Mouse (Mus musculus) limb, embryonic 12.5 days (tissue): Measurements from ENCODE around the gene Relb. TPM values are rescaled to one million over a fixed set of nuclear protein-coding genes. Genes with fewer than 3 reads are reported as not detected.

ENCODE experiments used
- ATAC-seq: fragments of 200-750 bp; cut with Nextera tagmentation; 2 replicates; pipeline ENCODE4 v1.8.0; 2017; ENCODE audit warnings: low read depth, moderate TSS enrichment; ENCODE audit not compliant: insufficient number of reproducible peaks, insufficient read depth, low FRiP score, low TSS enrichment
- H3K27ac ChIP-seq: fragments of 300-500 bp; sonication (generic); 2 replicates; pipeline ENCODE4 v1.5.1; 2016; ENCODE audit warnings: mild to moderate bottlenecking, moderate library complexity
- H3K27me3 ChIP-seq: fragments of 300-500 bp; sonication (generic); 2 replicates; pipeline ENCODE4 v1.6.1; 2016; ENCODE audit warnings: mild to moderate bottlenecking, moderate library complexity
- H3K36me3 ChIP-seq: fragments of 300-500 bp; sonication (generic); 2 replicates; pipeline ENCODE4 v1.6.1; 2016; ENCODE audit warnings: mild to moderate bottlenecking, moderate library complexity
- H3K4me1 ChIP-seq: fragments of 300-500 bp; sonication (generic); replicated peaks from 2 replicates; pipeline ENCODE4 v1.6.1; 2016
- H3K4me2 ChIP-seq: fragments of 300-500 bp; sonication (generic); 2 replicates; pipeline ENCODE4 v1.6.1; 2016; ENCODE audit warnings: mild to moderate bottlenecking, moderate library complexity
- H3K4me3 ChIP-seq: fragments of 300-500 bp; sonication (generic); replicated peaks from 2 replicates; pipeline ENCODE4 v1.5.1; 2016; ENCODE audit warnings: mild to moderate bottlenecking
- H3K9ac ChIP-seq: fragments of 300-500 bp; sonication (generic); replicated peaks from 2 replicates; pipeline ENCODE4 v1.6.1; 2016; ENCODE audit warnings: mild to moderate bottlenecking, moderate library complexity
- H3K9me3 ChIP-seq: fragments of 300-500 bp; sonication (generic); 2 replicates; pipeline ENCODE4 v1.6.1; 2016; ENCODE audit warnings: mild to moderate bottlenecking, moderate library complexity
- WGBS: fragments of 180-500 bp; shearing (Covaris S2); methylation state at CpG from one replicate; pipeline ENCODE4 v1.1.7; 2016; 5-methylcytosine and 5-hydroxymethylcytosine counted together
- polyA plus RNA-seq: library from polyadenylated mRNA; unstranded; fragments of >200 nt; fragmentation: Nextera tagmentation; extraction: Ambion mirVana; gene quantifications from 2 replicates; pipeline ENCODE4 v1.2.1, GENCODE M21; 2016

The Relb gene
- polyA plus RNA-seq, 1 experiment from 2014 or later = 7.3 TPM

DNA sequence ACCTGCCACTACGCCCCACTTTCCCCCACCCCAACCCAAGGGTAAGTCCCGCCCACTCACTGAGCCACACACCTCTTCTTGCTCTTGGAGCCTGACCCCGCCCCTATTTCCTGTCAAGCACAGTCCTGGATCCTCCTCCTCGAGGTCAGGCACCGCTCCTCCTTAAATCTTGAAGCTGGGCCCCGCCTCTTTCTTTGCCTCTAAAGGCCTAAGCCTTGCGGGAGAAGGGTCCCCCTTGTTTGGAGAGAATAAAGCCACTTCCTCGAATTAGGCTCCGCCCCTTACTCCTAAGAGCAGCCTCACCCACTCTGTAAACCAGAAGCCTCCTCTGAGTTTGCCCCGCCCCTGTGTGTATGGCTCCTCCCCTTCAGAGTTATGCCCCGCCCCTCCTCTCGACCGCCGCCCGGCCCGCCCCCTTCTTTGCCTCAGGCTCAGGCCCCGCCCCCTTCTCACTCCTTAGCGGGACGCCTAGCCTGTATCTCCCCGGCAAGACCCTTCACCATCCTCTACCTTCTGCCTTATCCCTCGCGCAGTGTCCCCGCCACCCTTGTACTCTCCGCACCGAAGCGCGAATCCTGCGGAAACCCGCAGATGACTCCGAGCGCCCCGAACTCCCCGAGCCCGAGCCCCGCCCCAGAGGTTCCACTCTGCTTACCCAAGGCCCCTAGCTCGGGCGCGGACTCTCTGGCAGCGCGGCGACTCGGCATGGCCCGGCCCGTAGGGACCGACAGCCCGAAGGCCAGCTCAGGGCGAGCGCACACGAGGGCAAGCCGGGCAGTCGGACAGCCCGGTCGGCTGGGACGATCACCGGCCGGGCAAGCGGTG is 490 bp downstream of the Relb start:
- Histone ChIP-seq H3K36me3 (peaks cover 22% of the 10 kb centered on the region), H3K27me3 (no peaks in the 10 kb centered on the region), H3K4me1 (0 out of 2 replicates have a peak, but pooled peaks cover 2% of the 10 kb centered on the region), H3K4me2 (peak overlapping the region; percentile 84), H3K27ac (peak overlapping the region; percentile 80), H3K4me3 (peak overlapping the region; percentile 78), H3K9me3 (no peaks in the 10 kb centered on the region), H3K9ac (peak overlapping the region; percentile 57)
- ATAC-seq = peak; percentile 88
- 1% methylated on average over 57 of the region's 57 CpGs for WGBS

DNA sequence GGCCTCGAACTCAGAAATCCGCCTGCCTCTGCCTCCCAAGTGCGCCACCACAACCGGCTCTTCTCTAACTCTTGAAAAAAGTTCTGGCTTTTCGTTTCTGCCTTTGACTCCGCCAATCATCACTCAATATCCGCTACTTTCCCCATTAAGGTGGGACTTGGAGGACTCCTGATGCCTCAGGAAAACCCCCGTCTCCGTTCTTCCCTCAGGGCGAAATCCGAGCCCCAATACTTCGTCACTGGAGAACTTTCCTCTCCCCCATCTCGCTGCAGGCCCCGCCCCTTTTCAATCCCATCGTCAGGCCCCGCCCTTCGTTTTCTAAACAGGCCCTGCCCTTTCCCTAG is 1.1 kb downstream of the Relb start:
- Histone ChIP-seq H3K27ac (peak overlapping the region; percentile 80), H3K4me1 (0 out of 2 replicates have a peak, but pooled peaks cover 2% of the 10 kb centered on the region), H3K9ac (no peak overlapping the region), H3K36me3 (peaks cover 16% of the 10 kb centered on the region), H3K4me3 (peak overlapping the region; percentile 78), H3K9me3 (no peaks in the 10 kb centered on the region), H3K27me3 (no peaks in the 10 kb centered on the region), H3K4me2 (peak overlapping the region; percentile 84)
- 14% methylated on average over 17 of the region's 17 CpGs for WGBS
- no peak for ATAC-seq

DNA sequence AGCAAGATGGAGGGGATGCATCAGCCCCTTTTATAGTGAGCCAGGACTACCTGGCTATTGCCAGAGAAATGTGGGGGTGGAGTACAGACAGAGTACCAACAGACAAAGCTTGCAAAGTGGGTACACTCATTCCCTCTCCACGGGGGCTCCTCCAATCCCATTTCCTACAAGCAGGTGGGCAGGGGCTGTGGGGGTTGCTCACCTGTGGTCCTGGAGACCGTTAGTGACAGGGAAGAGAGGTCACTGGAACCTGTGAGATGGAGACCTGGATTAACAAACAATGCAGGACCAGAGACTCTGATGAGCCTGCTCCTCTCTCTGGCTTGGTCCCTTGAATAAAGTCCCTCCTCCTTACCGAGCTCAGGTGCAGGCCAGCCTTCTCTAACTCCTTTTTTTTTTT is 1.5 kb downstream of the Relb start:
- H3K9ac ChIP-seq = no peak overlapping the region
- peaks cover 12% of the 10 kb centered on the region for H3K36me3 ChIP-seq
- peak overlapping the region; percentile 84 for H3K4me2 ChIP-seq
- H3K9me3 ChIP-seq = no peaks in the 10 kb centered on the region
- no peak for ATAC-seq
- no peaks in the 10 kb centered on the region for H3K27me3 ChIP-seq
- no peak overlapping the region for H3K27ac ChIP-seq
- 0 out of 2 replicates have a peak, but pooled peaks cover 2% of the 10 kb centered on the region for H3K4me1 ChIP-seq
- H3K4me3 ChIP-seq = peak overlapping the region; percentile 78
- 61% methylated on average over 3 of the region's 3 CpGs for WGBS

DNA sequence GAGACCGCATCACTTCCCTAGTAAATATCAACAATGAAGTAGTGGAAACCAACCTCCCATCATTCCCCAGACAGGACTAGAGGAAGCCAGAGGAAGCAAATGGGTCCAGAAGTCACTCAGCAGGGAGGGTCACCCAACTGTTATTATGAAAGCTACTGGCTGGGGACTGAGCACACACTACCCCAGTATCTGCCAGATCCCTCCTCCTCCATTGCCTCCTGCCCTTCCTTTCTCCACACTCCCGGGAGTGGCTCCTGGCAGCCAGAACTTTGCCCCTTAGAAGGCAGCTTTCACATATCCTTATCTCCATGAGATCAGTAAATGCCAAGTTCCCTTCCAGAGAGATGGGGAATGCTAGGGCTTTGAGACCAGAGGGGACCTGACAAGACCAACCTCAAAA is 5.8 kb downstream of the Relb start:
- H3K4me3 ChIP-seq = no peak overlapping the region
- ATAC-seq = no peak
- H3K4me1 ChIP-seq = 0 out of 2 replicates have a peak, but pooled peaks cover 4% of the 10 kb centered on the region
- H3K27ac ChIP-seq = no peak overlapping the region
- no peak overlapping the region for H3K4me2 ChIP-seq
- peaks cover 20% of the 10 kb centered on the region for H3K27me3 ChIP-seq
- no peak overlapping the region for H3K9ac ChIP-seq
- no peaks in the 10 kb centered on the region for H3K36me3 ChIP-seq
- WGBS = 71% methylated on average over 2 of the region's 2 CpGs
- H3K9me3 ChIP-seq = no peaks in the 10 kb centered on the region

DNA sequence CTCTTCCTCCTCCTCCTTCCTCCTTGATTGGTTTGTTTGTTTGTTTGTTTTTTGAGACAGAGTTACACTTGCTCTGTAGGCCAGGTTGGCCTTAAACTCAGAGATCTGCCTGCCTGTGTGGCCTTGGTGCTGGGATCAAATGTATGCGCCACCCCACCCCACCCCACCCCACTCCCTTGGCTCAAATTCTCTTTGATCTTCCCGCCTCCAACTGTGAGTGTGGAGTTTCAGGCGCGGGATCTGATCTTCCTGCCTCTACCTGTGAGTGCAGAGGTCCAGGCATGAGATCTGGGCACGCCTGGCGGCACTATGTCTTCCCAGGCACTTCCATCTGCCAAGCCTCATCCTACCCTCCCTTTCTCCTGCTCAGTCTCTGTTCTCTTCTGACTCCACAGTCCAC is 7.0 kb downstream of the Relb start:
- 24% methylated on average over 6 of the region's 6 CpGs for WGBS

DNA sequence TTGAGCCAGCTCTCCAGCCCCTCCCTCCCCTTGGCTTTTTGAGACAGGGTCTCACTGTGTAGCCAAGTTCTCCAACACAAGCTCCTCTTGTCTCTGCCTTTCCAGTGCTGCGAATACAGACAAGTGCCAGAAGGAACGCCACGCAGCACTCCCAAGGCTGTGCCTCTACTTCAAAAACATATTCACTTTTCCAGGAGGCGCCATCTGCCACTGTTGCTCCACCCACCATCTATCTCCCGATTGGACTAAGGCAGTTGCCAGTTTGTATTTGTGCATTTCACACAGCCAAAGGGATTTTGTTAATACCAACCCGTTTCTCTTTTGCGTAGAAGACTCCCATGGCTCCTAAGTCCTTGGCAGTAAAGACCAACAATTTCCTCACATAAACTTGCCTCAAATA is 8.4 kb downstream of the Relb start:
- peaks cover 20% of the 10 kb centered on the region for H3K27me3 ChIP-seq
- no peak overlapping the region for H3K4me2 ChIP-seq
- H3K9ac ChIP-seq = no peak overlapping the region
- H3K27ac ChIP-seq = no peak overlapping the region
- H3K36me3 ChIP-seq = no peaks in the 10 kb centered on the region
- H3K4me3 ChIP-seq = no peak overlapping the region
- no peaks in the 10 kb centered on the region for H3K9me3 ChIP-seq
- ATAC-seq = no peak
- 0 out of 2 replicates have a peak, but pooled peaks cover 4% of the 10 kb centered on the region for H3K4me1 ChIP-seq
- WGBS = 93% methylated on average over 7 of the region's 7 CpGs

More for the DNA sequence above, 7.0 kb downstream of the Relb start:
- no peak for ATAC-seq
- no peaks in the 10 kb centered on the region for H3K36me3 ChIP-seq
- H3K4me2 ChIP-seq = no peak overlapping the region
- H3K9ac ChIP-seq = no peak overlapping the region
- no peak overlapping the region for H3K27ac ChIP-seq
- no peak overlapping the region for H3K4me3 ChIP-seq
- H3K4me1 ChIP-seq = 0 out of 2 replicates have a peak, but pooled peaks cover 4% of the 10 kb centered on the region
- H3K9me3 ChIP-seq = no peaks in the 10 kb centered on the region
- H3K27me3 ChIP-seq = peaks cover 20% of the 10 kb centered on the region

DNA sequence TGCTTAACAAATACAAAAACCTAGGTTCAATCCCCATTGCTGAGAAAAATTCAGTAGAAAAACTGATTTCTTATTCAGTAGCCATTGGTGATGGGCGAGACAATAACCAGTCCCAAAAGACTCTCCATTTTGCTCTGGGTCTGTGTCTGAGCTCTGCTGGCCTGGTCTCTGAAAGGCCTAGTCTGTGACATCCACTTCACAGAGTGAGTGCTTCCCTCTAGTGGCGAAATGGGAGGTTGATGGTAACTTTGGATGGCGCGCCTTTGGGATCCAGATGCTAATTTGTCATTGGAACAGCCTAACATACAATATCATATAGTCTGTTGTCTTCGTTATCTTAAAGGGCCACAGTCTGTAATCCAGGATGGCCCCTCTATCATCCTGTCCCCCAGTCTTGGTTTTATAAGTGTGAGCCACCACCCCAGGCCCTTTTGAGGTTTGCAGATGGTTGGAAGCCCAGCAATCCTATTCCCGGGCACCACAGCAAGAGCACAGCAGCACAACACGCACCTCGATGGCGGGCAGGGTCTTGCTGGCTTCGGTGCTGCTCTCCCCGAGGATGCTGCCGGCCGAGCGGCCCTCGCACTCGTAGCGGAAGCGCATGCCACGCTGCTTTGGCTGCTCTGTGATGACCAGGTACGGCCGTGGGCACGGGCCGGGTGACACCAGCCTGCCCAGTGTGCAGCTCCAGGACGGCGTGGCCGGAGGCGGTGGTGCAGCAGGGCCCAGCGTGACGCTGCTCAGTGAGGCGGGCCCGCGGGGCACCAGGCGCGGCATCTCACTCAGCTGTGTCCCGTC is 10.0 kb downstream of the Relb start:
- H3K9me3 ChIP-seq = no peaks in the 10 kb centered on the region
- peak; percentile 71; the same call in 1 of the 2 replicates for ATAC-seq
- peak overlapping the region; percentile 57 for H3K9ac ChIP-seq

DNA sequence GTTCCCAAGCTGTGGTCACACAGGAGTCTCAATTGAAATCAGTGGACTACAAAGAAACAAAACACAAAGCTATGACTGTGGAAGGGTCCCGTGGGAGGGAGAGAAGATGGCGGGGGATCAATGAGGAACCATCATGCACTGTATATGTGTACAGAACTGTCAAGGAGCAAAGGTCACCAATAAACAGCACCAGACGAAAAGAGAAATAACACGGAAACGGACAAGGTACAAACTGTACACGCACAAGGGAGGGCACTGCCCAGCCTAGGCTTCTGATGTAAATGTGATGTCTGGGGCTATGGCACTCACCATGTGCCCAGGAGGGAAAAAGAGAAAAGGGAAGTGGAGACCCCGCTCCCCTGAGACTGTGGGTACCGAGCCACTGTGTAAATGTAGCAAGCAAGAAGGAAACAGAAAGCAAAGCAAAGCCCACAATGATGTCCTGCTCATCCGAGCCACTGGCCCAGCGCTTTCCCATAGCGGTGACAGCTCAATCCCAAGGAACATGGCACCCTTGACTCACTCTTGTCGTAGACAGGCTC is 14.1 kb downstream of the Relb start:
- H3K9ac ChIP-seq = no peak overlapping the region
- no peak overlapping the region for H3K27ac ChIP-seq
- no peak overlapping the region for H3K4me3 ChIP-seq
- H3K36me3 ChIP-seq = no peaks in the 10 kb centered on the region
- WGBS = 90% methylated on average over 12 of the region's 12 CpGs
- no peak overlapping the region for H3K4me2 ChIP-seq
- H3K4me1 ChIP-seq = 0 out of 2 replicates have a peak, but pooled peaks cover 4% of the 10 kb centered on the region
- peaks cover 11% of the 10 kb centered on the region for H3K27me3 ChIP-seq
- no peak for ATAC-seq
- no peaks in the 10 kb centered on the region for H3K9me3 ChIP-seq

More for the DNA sequence above, 10.0 kb downstream of the Relb start:
- H3K4me3 ChIP-seq = peak overlapping the region; percentile 39
- peak overlapping the region; percentile 61 for H3K4me2 ChIP-seq
- WGBS = 8% methylated on average over 35 of the region's 35 CpGs
- H3K4me1 ChIP-seq = 0 out of 2 replicates have a peak, but pooled peaks cover 4% of the 10 kb centered on the region
- peaks cover 20% of the 10 kb centered on the region for H3K27me3 ChIP-seq
- no peaks in the 10 kb centered on the region for H3K36me3 ChIP-seq
- H3K27ac ChIP-seq = 0 out of 2 replicates have a peak overlapping the region, but pooled peaks have one; percentile 12

DNA sequence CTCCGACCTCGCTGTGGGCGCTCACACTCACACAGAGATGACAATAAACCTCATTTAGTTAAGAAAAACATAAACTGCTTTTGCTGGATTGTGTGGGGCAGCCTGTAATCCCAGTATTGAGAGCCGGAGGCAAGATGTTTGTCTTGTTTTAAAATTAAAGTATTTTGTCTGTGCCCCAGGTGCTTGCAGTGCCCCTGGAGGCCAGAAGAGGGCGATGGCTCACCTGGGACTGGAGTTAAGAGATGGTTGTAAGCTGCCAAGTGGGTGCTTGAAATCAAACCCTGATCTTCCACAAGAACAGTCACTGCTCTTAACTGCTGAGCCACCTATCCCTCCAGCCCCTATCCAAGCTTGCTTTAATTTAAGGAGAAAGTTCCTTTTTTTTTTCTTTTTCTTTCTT is 18.3 kb downstream of the Relb start:
- Histone ChIP-seq H3K4me1 (no peaks in the 10 kb centered on the region), H3K4me3 (no peak overlapping the region), H3K27ac (no peak overlapping the region), H3K36me3 (no peaks in the 10 kb centered on the region), H3K27me3 (no peaks in the 10 kb centered on the region), H3K9ac (no peak overlapping the region), H3K9me3 (no peaks in the 10 kb centered on the region), H3K4me2 (no peak overlapping the region)
- ATAC-seq = no peak
- 78% methylated on average over 5 of the region's 5 CpGs for WGBS

DNA sequence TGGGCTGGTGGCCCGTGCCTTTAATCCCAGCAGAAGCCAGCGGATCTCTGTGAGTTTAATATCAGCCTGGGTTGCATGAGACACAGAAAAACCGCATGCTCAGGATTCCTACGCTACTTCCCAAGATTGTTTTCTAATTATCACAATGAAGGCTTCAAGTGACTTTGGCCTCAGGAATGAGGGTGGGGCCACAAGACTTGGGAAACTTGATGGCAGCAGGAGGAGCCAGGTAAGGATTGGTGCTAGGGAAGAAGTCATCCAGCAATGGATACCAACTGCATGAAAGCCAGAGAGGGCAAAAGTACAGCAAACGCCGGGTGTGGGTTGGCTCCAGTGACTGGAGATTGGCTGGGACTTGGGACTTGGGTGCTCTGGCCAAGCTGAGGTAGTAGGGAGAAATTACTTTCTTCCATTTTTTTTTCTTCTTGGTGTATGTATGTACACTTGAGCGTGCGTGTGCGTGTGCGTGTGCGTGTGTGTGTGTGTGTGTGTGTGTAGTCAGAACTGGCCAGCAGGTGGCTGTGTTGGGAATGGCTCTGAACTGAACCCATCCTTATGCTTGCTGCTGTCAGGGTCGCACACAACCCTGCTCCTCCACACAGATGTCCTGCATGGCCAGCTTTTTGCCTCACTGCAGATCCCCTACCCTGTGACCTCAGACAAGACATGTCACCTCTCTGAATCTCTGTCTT is 19.5 kb downstream of the Relb start:
- ATAC-seq = no peak
- Histone ChIP-seq H3K9me3 (no peaks in the 10 kb centered on the region), H3K9ac (no peak overlapping the region), H3K4me1 (no peaks in the 10 kb centered on the region), H3K36me3 (no peaks in the 10 kb centered on the region), H3K27me3 (no peaks in the 10 kb centered on the region), H3K4me3 (no peak overlapping the region), H3K4me2 (no peak overlapping the region), H3K27ac (no peak overlapping the region)
- 87% methylated on average over 12 of the region's 12 CpGs for WGBS
